Mouse (Mus musculus): Measurements from ENCODE around the gene Smco4. TPM values are rescaled to one million over a fixed set of nuclear protein-coding genes. Genes with fewer than 3 reads are reported as not detected.

The Smco4 gene
- total and polyA plus RNA-seq, 3 experiments = 16.5 to 25.8 (median 24.9) TPM

- intact Hi-C loops (cut with DNase I) = no loop called here
- Histone ChIP-seq H3K4me1 (ENCODE audit: control insufficient read depth, insufficient read depth, low read length) (no peaks in the 10 kb centered on the region), H3K27ac (no peak overlapping the region), H3K27me3 (ENCODE audit: control insufficient read depth, insufficient read depth, low read length) (no peaks in the 10 kb centered on the region), H3K79me2 (replicated peaks; ENCODE audit: control insufficient read depth, insufficient read depth, low read length) (no peaks in the 10 kb centered on the region), H3K9ac (ENCODE audit: low read depth, low read length) (no peak overlapping the region), H3K36me3 (ENCODE audit: control insufficient read depth, insufficient read depth, low read length) (no peaks in the 10 kb centered on the region), H3K4me3 (no peak overlapping the region)
- DNase-seq = no peak
- 88% methylated on average over 13 of the region's 13 CpGs for WGBS
- TF ChIP-seq POLR2A (IDR thresholded peaks at IDR 0.05; ENCODE audit: insufficient read depth, low read depth, low read length) (no peak), EP300 (IDR thresholded peaks at IDR 0.05; ENCODE audit: insufficient read depth, low read depth, low read length) (no peak), CTCF (IDR thresholded peaks at IDR 0.05) (no peak)
These were observed 81.7 kb downstream of the Smco4 start for GRCm38 (mm10) chr9:15574750-15575454.

DNA sequence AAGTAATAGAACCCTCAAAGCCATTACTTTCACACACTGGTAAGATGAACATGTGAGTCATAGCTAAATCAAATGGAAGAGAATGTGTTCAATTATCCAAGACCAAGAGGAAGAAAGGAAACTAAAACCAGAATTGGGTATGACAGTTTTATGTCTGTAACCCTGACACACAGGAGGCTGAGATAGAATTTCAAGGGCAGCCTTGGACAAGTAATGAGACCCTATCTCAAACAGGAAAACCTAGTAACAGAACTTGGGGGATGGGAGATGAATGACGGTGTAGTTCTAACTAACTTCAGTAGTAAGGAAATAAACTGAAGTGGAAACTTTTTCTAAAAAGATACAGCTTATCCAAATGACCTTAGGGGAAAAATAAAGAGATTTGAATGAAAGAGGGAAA is 85.2 kb downstream of the Smco4 start:
- H3K4me3 ChIP-seq = no peak overlapping the region
- DNase-seq = no peak
- TF ChIP-seq EP300 (IDR thresholded peaks at IDR 0.05; ENCODE audit: insufficient read depth, low read depth, low read length) (no peak), CTCF (IDR thresholded peaks at IDR 0.05) (no peak)
- H3K27ac ChIP-seq = no peak overlapping the region
- H3K4me1 ChIP-seq (ENCODE audit: control insufficient read depth, insufficient read depth, low read length) = no peaks in the 10 kb centered on the region
- H3K36me3 ChIP-seq (ENCODE audit: control insufficient read depth, insufficient read depth, low read length) = no peaks in the 10 kb centered on the region
- WGBS = 33% methylated on average over 1 of the region's 1 CpGs
- H3K79me2 ChIP-seq (replicated peaks; ENCODE audit: control insufficient read depth, insufficient read depth, low read length) = no peaks in the 10 kb centered on the region
- H3K27me3 ChIP-seq (ENCODE audit: control insufficient read depth, insufficient read depth, low read length) = no peaks in the 10 kb centered on the region
- intact Hi-C loops (cut with DNase I) = no loop called here
- no peak overlapping the region for H3K9ac ChIP-seq (ENCODE audit: low read depth, low read length)

- DNase-seq = no peak
- Histone ChIP-seq H3K9ac (ENCODE audit: low read depth, low read length) (no peak overlapping the region), H3K27me3 (ENCODE audit: control insufficient read depth, insufficient read depth, low read length) (no peaks in the 10 kb centered on the region), H3K4me1 (ENCODE audit: control insufficient read depth, insufficient read depth, low read length) (no peaks in the 10 kb centered on the region), H3K79me2 (replicated peaks; ENCODE audit: control insufficient read depth, insufficient read depth, low read length) (no peaks in the 10 kb centered on the region), H3K4me3 (no peak overlapping the region), H3K27ac (no peak overlapping the region), H3K36me3 (ENCODE audit: control insufficient read depth, insufficient read depth, low read length) (no peaks in the 10 kb centered on the region)
- WGBS = 87% methylated on average over 9 of the region's 9 CpGs
- TF ChIP-seq CTCF (IDR thresholded peaks at IDR 0.05) (no peak), POLR2A (IDR thresholded peaks at IDR 0.05; ENCODE audit: insufficient read depth, low read depth, low read length) (no peak), EP300 (IDR thresholded peaks at IDR 0.05; ENCODE audit: insufficient read depth, low read depth, low read length) (no peak)
- intact Hi-C loops (cut with DNase I) = no loop called here
These were observed 85.7 kb downstream of the Smco4 start for GRCm38 (mm10) chr9:15578946-15579345.

GRCm38 (mm10) chr9:15580176-15580575 is 86.9 kb downstream of the Smco4 start:
- no peaks in the 10 kb centered on the region for H3K36me3 ChIP-seq (ENCODE audit: control insufficient read depth, insufficient read depth, low read length)
- no peaks in the 10 kb centered on the region for H3K79me2 ChIP-seq (replicated peaks; ENCODE audit: control insufficient read depth, insufficient read depth, low read length)
- 67% methylated on average over 6 of the region's 6 CpGs for WGBS

DNA sequence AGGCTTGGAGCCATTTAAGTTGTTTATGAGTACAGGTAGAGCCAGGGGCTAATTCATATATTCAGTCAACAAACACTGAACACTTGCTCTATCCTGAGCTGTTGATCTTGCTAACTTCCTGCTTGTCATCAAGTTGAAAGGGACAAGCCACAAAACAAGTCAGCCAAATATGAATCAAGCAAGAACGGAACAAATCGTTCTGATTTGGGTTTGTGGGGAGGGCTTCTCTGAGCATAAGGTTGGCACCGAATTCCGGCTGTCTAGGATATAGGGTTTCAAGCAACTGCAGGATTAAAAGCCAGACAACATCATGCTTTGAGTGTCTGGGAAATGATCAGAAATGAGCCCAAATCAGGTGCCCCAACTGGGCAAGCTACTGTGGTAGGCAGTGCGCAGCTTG is 88.8 kb downstream of the Smco4 start:
- Histone ChIP-seq H3K27ac (no peak overlapping the region), H3K36me3 (ENCODE audit: control insufficient read depth, insufficient read depth, low read length) (no peaks in the 10 kb centered on the region), H3K4me1 (ENCODE audit: control insufficient read depth, insufficient read depth, low read length) (no peaks in the 10 kb centered on the region), H3K27me3 (ENCODE audit: control insufficient read depth, insufficient read depth, low read length) (no peaks in the 10 kb centered on the region), H3K9ac (ENCODE audit: low read depth, low read length) (no peak overlapping the region), H3K4me3 (no peak overlapping the region), H3K79me2 (replicated peaks; ENCODE audit: control insufficient read depth, insufficient read depth, low read length) (no peaks in the 10 kb centered on the region)
- no peak for TF ChIP-seq POLR2A (IDR thresholded peaks at IDR 0.05; ENCODE audit: insufficient read depth, low read depth, low read length)
- TF ChIP-seq CTCF (IDR thresholded peaks at IDR 0.05) = no peak
- TF ChIP-seq EP300 (IDR thresholded peaks at IDR 0.05; ENCODE audit: insufficient read depth, low read depth, low read length) = no peak
- intact Hi-C loops (cut with DNase I) = no loop called here
- WGBS = 89% methylated on average over 5 of the region's 5 CpGs
- DNase-seq = no peak

More at GRCm38 (mm10) chr9:15580176-15580575, 86.9 kb downstream of the Smco4 start:
- Histone ChIP-seq H3K9ac (ENCODE audit: low read depth, low read length) (no peak overlapping the region), H3K4me1 (ENCODE audit: control insufficient read depth, insufficient read depth, low read length) (no peaks in the 10 kb centered on the region), H3K27me3 (ENCODE audit: control insufficient read depth, insufficient read depth, low read length) (no peaks in the 10 kb centered on the region), H3K27ac (no peak overlapping the region), H3K4me3 (no peak overlapping the region)
- no peak for DNase-seq
- intact Hi-C loops (cut with DNase I) = no loop called here
- TF ChIP-seq EP300 (IDR thresholded peaks at IDR 0.05; ENCODE audit: insufficient read depth, low read depth, low read length) (no peak), POLR2A (IDR thresholded peaks at IDR 0.05; ENCODE audit: insufficient read depth, low read depth, low read length) (no peak), CTCF (IDR thresholded peaks at IDR 0.05) (no peak)

GRCm38 (mm10) chr9:15584209-15584608 is 91.0 kb downstream of the Smco4 start:
- intact Hi-C loops (cut with DNase I) = no loop called here
- no peak overlapping the region for H3K9ac ChIP-seq (ENCODE audit: low read depth, low read length)
- no peaks in the 10 kb centered on the region for H3K27me3 ChIP-seq (ENCODE audit: control insufficient read depth, insufficient read depth, low read length)
- WGBS = 72% methylated on average over 9 of the region's 9 CpGs
- no peaks in the 10 kb centered on the region for H3K79me2 ChIP-seq (replicated peaks; ENCODE audit: control insufficient read depth, insufficient read depth, low read length)
- no peak overlapping the region for H3K4me3 ChIP-seq
- TF ChIP-seq CTCF (IDR thresholded peaks at IDR 0.05) (no peak), POLR2A (IDR thresholded peaks at IDR 0.05; ENCODE audit: insufficient read depth, low read depth, low read length) (no peak), EP300 (IDR thresholded peaks at IDR 0.05; ENCODE audit: insufficient read depth, low read depth, low read length) (no peak)
- no peaks in the 10 kb centered on the region for H3K36me3 ChIP-seq (ENCODE audit: control insufficient read depth, insufficient read depth, low read length)
- H3K27ac ChIP-seq = no peak overlapping the region
- no peak for DNase-seq
- no peaks in the 10 kb centered on the region for H3K4me1 ChIP-seq (ENCODE audit: control insufficient read depth, insufficient read depth, low read length)

Measured in heart, adult 2 months (tissue).